Mouse (Mus musculus): ENCODE measurements around the gene Zfp367. TPM values are rescaled to one million over a fixed set of nuclear protein-coding genes. Genes with fewer than 3 reads are reported as not detected.

Gene Zfp367
- polyA plus RNA-seq, 1 experiment from 2014 or later, result 12.6 TPM

GRCm38 (mm10) chr13:64152241-64152669 lies 747 bp downstream of the Zfp367 start:
- Histone ChIP-seq H3K27ac (peak overlapping the region; percentile 95), H3K4me1 (peaks cover 39% of the 10 kb centered on the region), H3K4me3 (peak overlapping the region; percentile 96), H3K36me3 (0 out of 2 replicates have a peak, but pooled peaks cover 4% of the 10 kb centered on the region), H3K27me3 (ENCODE audit: low read depth, poor library complexity, severe bottlenecking) (no peaks in the 10 kb centered on the region), H3K9me3 (replicated peaks) (no peaks in the 10 kb centered on the region)
- peak; percentile 93 for DNase-seq (ENCODE audit: low spot score)
- WGBS, result under 1% methylated on average over 42 of the region's 42 CpGs

GRCm38 (mm10) chr13:64150121-64150520 lies 2.9 kb downstream of the Zfp367 start:
- Histone ChIP-seq H3K4me1 (peaks cover 33% of the 10 kb centered on the region), H3K4me3 (no peak overlapping the region), H3K27me3 (ENCODE audit: low read depth, poor library complexity, severe bottlenecking) (no peaks in the 10 kb centered on the region)

GRCm38 (mm10) chr13:64129616-64130375 lies 23.2 kb downstream of the Zfp367 start:
- peak; percentile 49 for DNase-seq (ENCODE audit: low spot score)
- Histone ChIP-seq H3K27ac (peak overlapping the region; percentile 87), H3K36me3 (peaks cover 35% of the 10 kb centered on the region), H3K9me3 (replicated peaks) (no peaks in the 10 kb centered on the region), H3K4me1 (0 out of 2 replicates have a peak, but pooled peaks cover 15% of the 10 kb centered on the region), H3K27me3 (ENCODE audit: low read depth, poor library complexity, severe bottlenecking) (no peaks in the 10 kb centered on the region), H3K4me3 (peak overlapping the region; percentile 75)
- 44% methylated on average over 15 of the region's 15 CpGs for WGBS

More at GRCm38 (mm10) chr13:64150121-64150520, 2.9 kb downstream of the Zfp367 start:
- no peak for DNase-seq (ENCODE audit: low spot score)
- WGBS, result 79% methylated on average over 5 of the region's 5 CpGs
- H3K36me3 ChIP-seq, result 0 out of 2 replicates have a peak, but pooled peaks cover 4% of the 10 kb centered on the region
- H3K27ac ChIP-seq, result no peak overlapping the region
- H3K9me3 ChIP-seq (replicated peaks), result no peaks in the 10 kb centered on the region

GRCm38 (mm10) chr13:64128858-64129615 lies 24.0 kb downstream of the Zfp367 start, which contains the start of gene Slc35d2:
Gene Slc35d2 (minus strand): TSS chr13:64129368.
- 0 out of 2 replicates have a peak, but pooled peaks cover 15% of the 10 kb centered on the region for H3K4me1 ChIP-seq
- peak within 1 kb of the TSS; percentile 87 for H3K27ac ChIP-seq
- H3K27me3 ChIP-seq (ENCODE audit: low read depth, poor library complexity, severe bottlenecking), result no peaks in the 10 kb centered on the region
- peak; percentile 71 for DNase-seq (ENCODE audit: low spot score)
- peak within 1 kb of the TSS; percentile 75 for H3K4me3 ChIP-seq
- no peaks in the 10 kb centered on the region for H3K9me3 ChIP-seq (replicated peaks)
- peaks cover 27% of the 10 kb centered on the region for H3K36me3 ChIP-seq
- WGBS, result 8% methylated on average over 43 of the region's 44 CpGs

- 78% methylated on average over 4 of the region's 4 CpGs for WGBS
- Histone ChIP-seq H3K4me1 (0 out of 2 replicates have a peak, but pooled peaks cover 15% of the 10 kb centered on the region), H3K9me3 (replicated peaks) (no peaks in the 10 kb centered on the region), H3K27ac (no peak overlapping the region), H3K4me3 (no peak overlapping the region), H3K36me3 (peaks cover 6% of the 10 kb centered on the region), H3K27me3 (ENCODE audit: low read depth, poor library complexity, severe bottlenecking) (no peaks in the 10 kb centered on the region)
- DNase-seq (ENCODE audit: low spot score), result no peak
These were observed 26.7 kb downstream of the Zfp367 start for GRCm38 (mm10) chr13:64126316-64126715.

GRCm38 (mm10) chr13:64124886-64125285 lies 28.1 kb downstream of the Zfp367 start:
- no peak for DNase-seq (ENCODE audit: low spot score)
- 97% methylated on average over 6 of the region's 6 CpGs for WGBS
- H3K27me3 ChIP-seq (ENCODE audit: low read depth, poor library complexity, severe bottlenecking), result no peaks in the 10 kb centered on the region
- no peaks in the 10 kb centered on the region for H3K9me3 ChIP-seq (replicated peaks)
- H3K27ac ChIP-seq, result no peak overlapping the region
- H3K36me3 ChIP-seq, result no peaks in the 10 kb centered on the region
- no peak overlapping the region for H3K4me3 ChIP-seq
- H3K4me1 ChIP-seq, result 0 out of 2 replicates have a peak, but pooled peaks cover 13% of the 10 kb centered on the region

- no peaks in the 10 kb centered on the region for H3K27me3 ChIP-seq (ENCODE audit: low read depth, poor library complexity, severe bottlenecking)
- H3K36me3 ChIP-seq, result no peaks in the 10 kb centered on the region
- H3K9me3 ChIP-seq (replicated peaks), result no peaks in the 10 kb centered on the region
- H3K27ac ChIP-seq, result no peak overlapping the region
- H3K4me3 ChIP-seq, result no peak overlapping the region
- DNase-seq (ENCODE audit: low spot score), result no peak
- H3K4me1 ChIP-seq, result 0 out of 2 replicates have a peak, but pooled peaks cover 1% of the 10 kb centered on the region
- 28% methylated on average over 6 of the region's 6 CpGs for WGBS
These were observed 29.4 kb downstream of the Zfp367 start for GRCm38 (mm10) chr13:64123491-64124188.

- no peak for DNase-seq (ENCODE audit: low spot score)
- no peak overlapping the region for H3K27ac ChIP-seq
- no peaks in the 10 kb centered on the region for H3K4me1 ChIP-seq
- no peaks in the 10 kb centered on the region for H3K27me3 ChIP-seq (ENCODE audit: low read depth, poor library complexity, severe bottlenecking)
- H3K36me3 ChIP-seq, result no peaks in the 10 kb centered on the region
- 72% methylated on average over 4 of the region's 4 CpGs for WGBS
- no peaks in the 10 kb centered on the region for H3K9me3 ChIP-seq (replicated peaks)
- no peak overlapping the region for H3K4me3 ChIP-seq
These were observed 32.2 kb downstream of the Zfp367 start for GRCm38 (mm10) chr13:64120760-64121159.

GRCm38 (mm10) chr13:64117442-64117841 lies 35.6 kb downstream of the Zfp367 start:
- Histone ChIP-seq H3K9me3 (replicated peaks) (no peaks in the 10 kb centered on the region), H3K4me1 (no peaks in the 10 kb centered on the region), H3K27me3 (ENCODE audit: low read depth, poor library complexity, severe bottlenecking) (no peaks in the 10 kb centered on the region), H3K36me3 (no peaks in the 10 kb centered on the region), H3K4me3 (no peak overlapping the region), H3K27ac (no peak overlapping the region)
- 49% methylated on average over 2 of the region's 2 CpGs for WGBS
- DNase-seq (ENCODE audit: low spot score), result no peak

- DNase-seq (ENCODE audit: low spot score), result no peak
These were observed 42.6 kb downstream of the Zfp367 start for GRCm38 (mm10) chr13:64110421-64110820.

GRCm38 (mm10) chr13:64108381-64108850 lies 44.6 kb downstream of the Zfp367 start:
- no peak for DNase-seq (ENCODE audit: low spot score)
- no peaks in the 10 kb centered on the region for H3K27me3 ChIP-seq (ENCODE audit: low read depth, poor library complexity, severe bottlenecking)

More at GRCm38 (mm10) chr13:64110421-64110820, 42.6 kb downstream of the Zfp367 start:
- Histone ChIP-seq H3K27me3 (ENCODE audit: low read depth, poor library complexity, severe bottlenecking) (no peaks in the 10 kb centered on the region), H3K36me3 (no peaks in the 10 kb centered on the region), H3K4me1 (peaks cover 24% of the 10 kb centered on the region), H3K27ac (no peak overlapping the region), H3K9me3 (replicated peaks) (no peaks in the 10 kb centered on the region), H3K4me3 (no peak overlapping the region)
- WGBS, result 96% methylated on average over 1 of the region's 1 CpGs

GRCm38 (mm10) chr13:64107535-64107934 lies 45.5 kb downstream of the Zfp367 start:
- 25% methylated on average over 8 of the region's 8 CpGs for WGBS
- no peaks in the 10 kb centered on the region for H3K9me3 ChIP-seq (replicated peaks)
- DNase-seq (ENCODE audit: low spot score), result peak; percentile 57
- H3K4me1 ChIP-seq, result peaks cover 24% of the 10 kb centered on the region
- no peak overlapping the region; the same call in 1 of the 2 replicates for H3K27ac ChIP-seq
- no peaks in the 10 kb centered on the region for H3K36me3 ChIP-seq
- H3K27me3 ChIP-seq (ENCODE audit: low read depth, poor library complexity, severe bottlenecking), result no peaks in the 10 kb centered on the region
- no peak overlapping the region for H3K4me3 ChIP-seq

More at GRCm38 (mm10) chr13:64108381-64108850, 44.6 kb downstream of the Zfp367 start:
- 24% methylated on average over 5 of the region's 5 CpGs for WGBS
- H3K27ac ChIP-seq, result 0 out of 2 replicates have a peak overlapping the region, but pooled peaks have one; percentile 42
- no peaks in the 10 kb centered on the region for H3K9me3 ChIP-seq (replicated peaks)
- peaks cover 24% of the 10 kb centered on the region for H3K4me1 ChIP-seq
- no peaks in the 10 kb centered on the region for H3K36me3 ChIP-seq
- no peak overlapping the region for H3K4me3 ChIP-seq

Measured in limb, embryonic 10.5 days (tissue).